Mouse (Mus musculus) liver, embryonic 15.5 days (tissue): ENCODE data around the gene Slc35d1. TPM values are rescaled to one million over a fixed set of nuclear protein-coding genes. Genes with fewer than 3 reads are reported as not detected.
"Not testable (repeated sequence)": the region's sequence is repeated elsewhere in the genome, so short reads cannot be mapped to it uniquely, and the experiment has no call there.

Experiments
- ATAC-seq: fragments of 200-750 bp; cut with Nextera tagmentation; 2 replicates; pipeline ENCODE4 v1.8.0; 2017; ENCODE audit warnings: moderate number of reproducible peaks, mild to moderate bottlenecking, moderate library complexity; ENCODE audit not compliant: insufficient read depth
- H3K27ac ChIP-seq: fragments of 300-500 bp; sonication (generic); replicated peaks from 2 replicates; pipeline ENCODE4 v1.5.1; 2015; ENCODE audit warnings: mild to moderate bottlenecking, inconsistent platforms
- H3K27me3 ChIP-seq: fragments of 300-500 bp; sonication (generic); 2 replicates; pipeline ENCODE4 v1.6.1; 2015; ENCODE audit warnings: mild to moderate bottlenecking, inconsistent platforms
- H3K36me3 ChIP-seq: fragments of 300-500 bp; sonication (generic); replicated peaks from 2 replicates; pipeline ENCODE4 v1.6.1; 2015; ENCODE audit warnings: moderate library complexity, mild to moderate bottlenecking, inconsistent platforms
- H3K4me1 ChIP-seq: fragments of 300-500 bp; sonication (generic); replicated peaks from 2 replicates; pipeline ENCODE4 v1.6.1; 2015; ENCODE audit warnings: inconsistent platforms
- H3K4me2 ChIP-seq: fragments of 300-500 bp; sonication (generic); 2 replicates; pipeline ENCODE4 v1.6.1; 2015; ENCODE audit warnings: moderate library complexity, mild to moderate bottlenecking, inconsistent platforms
- H3K4me3 ChIP-seq: fragments of 300-500 bp; sonication (generic); replicated peaks from 2 replicates; pipeline ENCODE4 v1.5.1; 2015; ENCODE audit warnings: mild to moderate bottlenecking, inconsistent platforms
- H3K9ac ChIP-seq: fragments of 300-500 bp; sonication (generic); 2 replicates; pipeline ENCODE4 v1.6.1; 2015; ENCODE audit warnings: moderate library complexity, mild to moderate bottlenecking, inconsistent platforms
- H3K9me3 ChIP-seq: fragments of 300-500 bp; sonication (generic); replicated peaks from 2 replicates; pipeline ENCODE4 v1.6.1; 2016; ENCODE audit warnings: inconsistent platforms
- WGBS: fragments of 180-500 bp; shearing (Covaris S2); methylation state at CpG from one replicate; pipeline ENCODE4 v1.1.7; 2015; ENCODE audit warnings: mixed read lengths; ENCODE audit not compliant: insufficient replicate concordance; 5-methylcytosine and 5-hydroxymethylcytosine counted together
- polyA plus RNA-seq: library from polyadenylated mRNA; unstranded; fragments of >200 nt; fragmentation: Nextera tagmentation; extraction: Ambion mirVana; gene quantifications from 2 replicates; pipeline ENCODE4 v1.2.1, GENCODE M21; 2015

The Slc35d1 gene
- polyA plus RNA-seq, 1 experiment from 2014 or later: 6.8 TPM

DNA sequence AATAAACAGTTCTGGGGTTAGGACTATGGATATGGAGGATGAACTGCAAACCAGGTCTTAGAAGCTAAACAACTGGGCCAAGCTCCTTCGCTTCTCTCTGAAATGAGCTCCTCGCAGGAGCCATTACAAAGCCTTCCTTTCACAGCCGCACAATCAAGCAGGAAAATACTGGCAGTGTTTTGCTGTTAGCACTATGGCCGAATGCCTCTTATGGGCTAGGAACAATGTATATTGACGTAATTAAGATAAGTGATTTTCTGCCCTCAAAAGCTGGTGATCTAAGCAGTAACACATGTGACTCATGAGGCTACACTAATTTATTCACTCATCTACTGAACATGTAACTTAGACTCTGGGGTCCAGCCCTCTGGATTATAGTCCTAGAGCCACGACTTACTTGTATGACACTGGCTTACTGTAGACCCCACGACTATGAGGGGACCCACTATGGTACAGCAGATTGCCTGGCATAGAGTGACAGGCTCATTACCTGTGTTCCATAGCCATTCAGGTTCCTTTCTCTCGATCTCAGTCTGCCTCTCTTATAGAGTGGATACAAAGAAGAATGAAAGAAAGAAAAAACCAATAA, 34.6 kb downstream of the Slc35d1 start:
- H3K36me3 ChIP-seq: peaks cover 59% of the 10 kb centered on the region
- H3K9ac ChIP-seq: no peak overlapping the region
- no peaks in the 10 kb centered on the region for H3K4me1 ChIP-seq
- 78% methylated on average over 8 of the region's 8 CpGs for WGBS
- ATAC-seq: no peak
- no peak overlapping the region for H3K27ac ChIP-seq
- no peak overlapping the region for H3K4me2 ChIP-seq
- H3K4me3 ChIP-seq: no peak overlapping the region
- no peaks in the 10 kb centered on the region for H3K9me3 ChIP-seq
- no peaks in the 10 kb centered on the region for H3K27me3 ChIP-seq

DNA sequence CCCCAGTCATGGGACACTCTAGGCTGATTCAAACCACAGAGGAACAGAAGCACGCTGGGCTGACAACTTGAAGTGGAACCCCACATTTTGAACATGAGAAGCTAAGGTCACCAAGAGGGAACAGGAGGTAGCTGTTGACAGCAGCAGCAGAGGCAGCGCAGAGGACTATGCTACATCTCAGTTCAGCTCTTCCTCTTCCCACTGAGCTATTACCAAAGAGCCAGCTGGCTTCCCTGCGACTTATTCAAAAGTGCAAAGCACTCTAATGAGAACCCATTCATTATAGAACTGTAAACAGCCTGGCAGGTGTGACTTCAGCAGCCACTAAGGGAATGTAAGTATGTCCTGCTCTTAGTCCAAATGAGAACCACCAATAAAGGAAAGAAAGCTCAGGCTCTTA, 35.4 kb downstream of the Slc35d1 start:
- no peak overlapping the region for H3K4me2 ChIP-seq
- H3K9ac ChIP-seq: no peak overlapping the region
- no peaks in the 10 kb centered on the region for H3K9me3 ChIP-seq
- no peak overlapping the region for H3K27ac ChIP-seq
- ATAC-seq: no peak
- H3K27me3 ChIP-seq: no peaks in the 10 kb centered on the region
- no peak overlapping the region for H3K4me3 ChIP-seq
- no peaks in the 10 kb centered on the region for H3K4me1 ChIP-seq
- H3K36me3 ChIP-seq: peaks cover 52% of the 10 kb centered on the region
- WGBS: 77% methylated on average over 3 of the region's 3 CpGs

DNA sequence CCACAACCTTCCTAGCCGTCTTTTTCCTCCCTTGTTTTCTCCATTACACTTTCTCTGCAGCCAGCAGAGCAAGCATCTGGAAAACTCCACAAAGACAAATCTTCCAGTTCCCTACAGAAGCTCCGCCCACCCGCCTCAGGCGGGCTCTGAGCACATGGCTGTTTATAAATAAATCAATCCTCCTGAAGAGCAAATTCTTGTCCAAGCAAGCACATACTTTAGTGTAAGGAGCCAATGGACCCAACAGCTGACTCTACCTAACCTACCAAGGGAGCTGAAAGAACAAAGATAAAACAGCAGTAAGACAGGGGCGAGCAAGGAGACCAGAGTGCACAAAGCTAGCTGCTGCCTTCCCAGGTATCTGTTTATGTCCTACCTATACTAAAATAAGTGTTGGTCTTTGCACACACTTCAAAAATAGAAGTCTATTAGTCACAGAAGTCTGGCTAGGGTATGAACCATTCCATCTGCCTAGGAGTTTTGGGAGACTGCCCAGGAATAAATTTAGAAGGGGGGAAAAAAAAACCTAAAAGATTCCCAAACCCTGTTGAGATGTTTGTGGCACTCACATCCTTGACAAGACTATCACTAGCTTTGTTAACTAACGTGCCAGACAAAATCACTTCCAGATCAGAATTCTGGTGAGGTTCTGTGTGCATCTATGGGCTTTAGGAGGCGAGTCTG, 36.2 kb downstream of the Slc35d1 start:
- H3K4me3 ChIP-seq: no peak overlapping the region
- H3K9ac ChIP-seq: no peak overlapping the region
- H3K4me2 ChIP-seq: no peak overlapping the region
- no peak overlapping the region for H3K27ac ChIP-seq
- H3K27me3 ChIP-seq: no peaks in the 10 kb centered on the region
- H3K9me3 ChIP-seq: no peaks in the 10 kb centered on the region
- ATAC-seq: no peak
- H3K36me3 ChIP-seq: peaks cover 50% of the 10 kb centered on the region
- WGBS: 74% methylated on average over 7 of the region's 7 CpGs
- no peaks in the 10 kb centered on the region for H3K4me1 ChIP-seq

DNA sequence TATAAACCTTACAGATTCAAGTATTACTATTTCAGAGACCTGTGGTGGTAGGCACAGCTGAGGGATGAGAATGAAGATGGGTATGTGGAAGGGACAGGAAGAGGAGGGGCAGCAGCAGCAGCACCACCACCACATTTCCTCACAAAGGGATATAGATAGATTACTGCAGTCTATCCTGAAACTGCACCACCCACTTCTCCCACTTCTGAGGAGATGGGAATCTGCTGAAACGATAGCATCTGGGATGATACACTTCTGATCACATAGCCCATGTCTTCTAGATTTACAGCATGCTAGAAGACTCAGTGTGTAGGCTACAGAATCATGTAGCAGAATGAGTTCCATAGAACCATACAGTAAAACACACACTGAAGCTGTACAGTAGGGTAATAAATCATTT, 37.3 kb downstream of the Slc35d1 start:
- Histone ChIP-seq H3K27me3 (no peaks in the 10 kb centered on the region), H3K4me3 (no peak overlapping the region), H3K4me2 (no peak overlapping the region), H3K4me1 (no peaks in the 10 kb centered on the region), H3K9ac (no peak overlapping the region), H3K9me3 (no peaks in the 10 kb centered on the region), H3K36me3 (peaks cover 50% of the 10 kb centered on the region), H3K27ac (no peak overlapping the region)
- 59% methylated on average over 1 of the region's 1 CpGs for WGBS
- no peak for ATAC-seq

DNA sequence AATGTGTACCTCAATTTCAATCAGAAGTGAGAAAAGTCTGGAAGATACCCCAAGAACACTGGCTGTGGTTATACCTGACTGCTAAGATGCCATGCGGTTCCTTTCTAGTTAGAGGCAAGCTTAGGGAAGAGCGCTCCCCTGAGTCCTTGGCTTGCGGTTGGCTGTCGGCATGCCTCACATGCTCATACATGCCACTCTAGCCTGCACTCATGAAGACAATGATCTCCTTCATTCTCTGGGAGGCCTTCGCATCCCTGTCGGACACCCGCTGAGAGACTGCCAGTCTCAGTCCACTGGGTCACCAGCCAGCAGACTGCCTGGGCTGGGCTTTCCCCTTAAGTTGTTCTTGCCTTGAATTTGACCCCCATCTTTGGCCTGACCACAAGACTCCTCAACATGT, 41.0 kb downstream of the Slc35d1 start:
- Histone ChIP-seq H3K4me3 (no peak overlapping the region), H3K4me2 (no peak overlapping the region), H3K27me3 (no peaks in the 10 kb centered on the region), H3K4me1 (no peaks in the 10 kb centered on the region), H3K36me3 (peaks cover 44% of the 10 kb centered on the region), H3K27ac (no peak overlapping the region), H3K9ac (no peak overlapping the region), H3K9me3 (no peaks in the 10 kb centered on the region)
- no peak for ATAC-seq
- 91% methylated on average over 7 of the region's 7 CpGs for WGBS

DNA sequence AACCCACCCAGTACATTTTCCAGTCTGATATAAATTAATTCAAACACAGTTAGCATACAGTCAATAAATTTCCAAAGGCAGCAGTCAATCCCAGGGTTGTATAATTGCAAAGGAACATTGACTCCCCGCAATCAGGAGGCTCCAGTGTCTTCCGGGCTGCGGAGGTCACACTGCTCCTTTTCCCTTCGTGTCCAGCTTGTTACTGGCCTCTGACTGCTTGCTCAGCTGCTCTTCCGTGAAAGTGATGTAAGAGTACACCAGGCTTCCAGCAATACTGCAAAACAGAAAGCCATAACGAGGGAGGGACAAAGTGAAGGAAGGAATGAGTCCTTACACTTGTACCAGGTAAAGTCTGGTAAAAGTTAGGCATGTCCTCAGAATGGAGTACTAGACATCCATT, 41.5 kb downstream of the Slc35d1 start:
- Histone ChIP-seq H3K4me3 (no peak overlapping the region), H3K36me3 (peaks cover 44% of the 10 kb centered on the region), H3K9me3 (no peaks in the 10 kb centered on the region), H3K9ac (no peak overlapping the region), H3K4me2 (no peak overlapping the region), H3K27ac (no peak overlapping the region), H3K27me3 (no peaks in the 10 kb centered on the region), H3K4me1 (no peaks in the 10 kb centered on the region)
- 77% methylated on average over 6 of the region's 6 CpGs for WGBS
- ATAC-seq: no peak

DNA sequence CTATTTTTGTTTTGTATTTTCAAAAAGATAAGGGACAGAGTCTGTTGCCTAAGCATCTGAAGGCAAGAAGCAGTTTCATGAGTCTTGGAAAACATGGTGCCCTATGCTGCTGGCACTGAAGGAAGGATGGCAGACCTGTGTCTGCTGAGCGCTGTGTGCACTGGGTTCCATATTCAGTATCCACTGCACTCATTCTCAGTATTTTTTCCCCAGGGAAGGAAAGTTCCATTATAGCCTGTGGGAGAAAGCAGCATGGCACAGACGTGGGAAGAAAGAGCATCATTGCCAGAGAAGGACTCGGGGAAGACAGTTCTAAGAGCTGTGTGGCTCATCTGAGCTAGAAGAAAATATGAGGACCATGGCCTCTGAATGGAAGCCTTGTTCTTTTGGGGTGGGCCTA, 43.7 kb downstream of the Slc35d1 start:
- Histone ChIP-seq H3K9ac (no peak overlapping the region), H3K4me3 (no peak overlapping the region), H3K9me3 (no peaks in the 10 kb centered on the region), H3K4me1 (no peaks in the 10 kb centered on the region), H3K4me2 (no peak overlapping the region), H3K27ac (no peak overlapping the region), H3K36me3 (peaks cover 29% of the 10 kb centered on the region), H3K27me3 (no peaks in the 10 kb centered on the region)
- WGBS: 81% methylated on average over 3 of the region's 3 CpGs
- ATAC-seq: no peak

DNA sequence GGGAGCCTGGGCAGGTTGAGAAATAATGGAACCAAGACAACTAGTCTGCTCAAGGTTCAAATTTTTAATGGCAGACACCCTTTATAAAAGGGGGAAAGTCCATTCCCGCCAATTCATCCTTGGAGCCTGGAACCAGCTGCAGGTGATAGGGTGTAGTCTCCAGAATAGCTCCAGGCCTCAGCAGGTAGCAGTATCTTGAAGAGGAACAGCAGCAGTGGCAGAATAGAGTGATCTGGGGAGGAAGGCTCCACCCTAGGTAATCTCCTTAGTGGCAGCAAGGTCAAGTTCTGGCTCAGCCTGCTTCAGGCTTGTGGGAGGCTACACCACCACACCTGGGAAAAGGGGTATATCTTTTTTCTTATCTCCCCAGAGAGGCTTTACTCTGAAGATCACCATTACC, 48.8 kb downstream of the Slc35d1 start:
- peaks cover 43% of the 10 kb centered on the region for H3K36me3 ChIP-seq
- H3K27me3 ChIP-seq, H3K9ac ChIP-seq, H3K4me3 ChIP-seq, H3K9me3 ChIP-seq, ATAC-seq, H3K4me1 ChIP-seq, H3K4me2 ChIP-seq, H3K27ac ChIP-seq: not testable (repeated sequence)
- WGBS: 84% methylated on average over 1 of the region's 1 CpGs

DNA sequence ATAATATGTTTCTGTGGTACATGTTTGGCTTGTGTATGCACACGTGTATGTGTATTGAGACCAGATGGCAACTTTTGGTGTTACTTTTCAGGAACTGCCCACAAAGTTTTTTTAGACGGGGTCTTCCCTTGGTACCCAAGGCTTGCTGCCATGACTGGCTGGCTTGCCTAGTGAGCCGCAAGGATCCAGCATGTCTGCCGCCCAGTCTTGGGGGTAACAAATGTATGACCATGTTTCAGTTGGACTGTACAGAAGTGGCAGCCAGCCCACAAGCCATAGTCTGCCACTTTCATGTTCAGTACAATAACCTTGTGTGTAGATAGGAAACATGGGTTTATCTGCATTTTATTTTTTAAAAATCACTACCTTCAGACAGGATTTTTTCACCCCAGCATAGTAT, 56.2 kb downstream of the Slc35d1 start:
- 81% methylated on average over 4 of the region's 4 CpGs for WGBS
- Histone ChIP-seq H3K4me2 (no peak overlapping the region), H3K9ac (no peak overlapping the region), H3K27ac (no peak overlapping the region), H3K27me3 (no peaks in the 10 kb centered on the region), H3K4me3 (no peak overlapping the region), H3K36me3 (peaks cover 86% of the 10 kb centered on the region), H3K4me1 (no peaks in the 10 kb centered on the region), H3K9me3 (no peaks in the 10 kb centered on the region)
- no peak for ATAC-seq

DNA sequence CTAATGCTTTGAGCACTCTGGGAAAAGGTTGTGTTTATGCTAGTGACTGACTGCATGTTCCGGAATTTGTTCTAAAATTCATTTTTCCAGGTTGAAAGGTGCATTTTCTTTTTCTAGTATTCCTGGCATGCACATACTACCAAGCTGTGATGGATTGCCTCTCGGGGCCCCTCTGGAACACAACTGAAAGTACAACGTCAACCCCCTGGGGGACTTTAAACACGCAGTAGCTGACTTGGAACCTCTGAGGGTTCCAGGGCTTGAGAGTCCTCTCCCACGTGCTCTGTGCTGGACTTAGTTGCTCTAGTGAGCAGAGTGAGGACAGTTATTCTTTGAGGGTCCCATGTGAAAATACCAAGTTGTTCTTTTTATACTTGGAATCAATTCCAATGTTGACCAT, 63.0 kb downstream of the Slc35d1 start:
- Histone ChIP-seq H3K36me3 (peaks cover 92% of the 10 kb centered on the region), H3K4me2 (no peak overlapping the region), H3K4me3 (no peak overlapping the region), H3K4me1 (no peaks in the 10 kb centered on the region), H3K27ac (no peak overlapping the region), H3K9ac (no peak overlapping the region), H3K9me3 (no peaks in the 10 kb centered on the region), H3K27me3 (no peaks in the 10 kb centered on the region)
- no peak for ATAC-seq
- WGBS: 90% methylated on average over 5 of the region's 5 CpGs

DNA sequence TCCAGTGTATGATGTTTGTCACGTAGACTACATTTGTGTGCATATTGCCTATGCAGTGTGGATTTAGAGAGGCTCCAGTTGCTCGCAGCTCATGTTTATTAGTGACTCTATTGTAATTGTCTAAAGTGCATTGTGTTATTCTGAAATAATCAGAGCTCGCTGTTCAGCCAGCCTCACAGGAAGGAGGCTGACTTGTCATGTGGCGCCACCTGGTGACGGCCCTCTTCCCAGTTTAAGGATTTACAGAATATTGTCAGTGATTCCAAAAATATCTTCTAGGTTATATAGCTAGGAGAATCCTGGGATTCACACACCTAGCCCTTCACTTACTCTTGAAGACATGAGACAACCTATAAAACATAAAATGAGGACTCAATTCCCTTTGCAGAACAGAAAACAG, 68.6 kb downstream of the Slc35d1 start:
- H3K4me2 ChIP-seq: no peak overlapping the region
- H3K27ac ChIP-seq: no peak overlapping the region
- ATAC-seq: no peak
- no peak overlapping the region for H3K4me3 ChIP-seq
- H3K27me3 ChIP-seq: no peaks in the 10 kb centered on the region
- no peaks in the 10 kb centered on the region for H3K4me1 ChIP-seq
- 49% methylated on average over 5 of the region's 5 CpGs for WGBS
- H3K36me3 ChIP-seq: peaks cover 86% of the 10 kb centered on the region
- H3K9me3 ChIP-seq: no peaks in the 10 kb centered on the region
- H3K9ac ChIP-seq: no peak overlapping the region

DNA sequence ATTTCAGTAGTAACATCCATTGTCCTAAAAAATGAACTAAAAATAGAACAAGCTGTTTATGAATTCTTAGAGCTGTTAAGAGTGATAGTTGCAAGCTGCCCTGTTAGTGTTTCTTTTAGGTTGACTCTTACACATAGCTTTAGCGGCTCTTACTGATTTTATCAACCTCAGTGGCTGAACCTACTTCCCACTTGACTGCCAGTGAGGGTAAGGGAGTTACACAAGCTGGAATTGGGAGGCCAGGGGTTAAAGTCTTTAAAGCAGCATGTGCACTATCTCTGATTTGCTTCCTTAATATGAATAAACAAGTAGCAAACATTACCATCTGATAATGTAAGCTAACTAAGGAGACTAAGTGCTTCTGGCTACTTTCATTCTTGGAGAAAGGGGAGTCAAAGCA, 78.0 kb downstream of the Slc35d1 start:
- no peak overlapping the region for H3K4me2 ChIP-seq
- H3K9ac ChIP-seq: no peak overlapping the region
- no peaks in the 10 kb centered on the region for H3K27me3 ChIP-seq
- no peaks in the 10 kb centered on the region for H3K4me1 ChIP-seq
- H3K27ac ChIP-seq: no peak overlapping the region
- H3K4me3 ChIP-seq: no peak overlapping the region
- H3K9me3 ChIP-seq: no peaks in the 10 kb centered on the region
- WGBS: 18% methylated on average over 1 of the region's 1 CpGs
- no peak for ATAC-seq
- H3K36me3 ChIP-seq: peaks cover 62% of the 10 kb centered on the region
